Mouse (Mus musculus) ES-Bruce4 (cell line): ENCODE results near the gene Pced1a.

Source experiments
- CTCF ChIP-seq: IDR thresholded peaks from one replicate; pipeline ENCODE4 v1.8.1; 2011; ENCODE audit warnings: low read depth, low read length
- EP300 ChIP-seq: IDR thresholded peaks from 2 replicates; pipeline ENCODE4 v1.6.1; 2011; ENCODE audit warnings: low read depth, low read length; ENCODE audit not compliant: insufficient read depth
- POLR2A ChIP-seq: IDR thresholded peaks from one replicate; pipeline ENCODE4 v1.8.1; 2011; ENCODE audit warnings: low read length; ENCODE audit not compliant: insufficient read depth

DNA sequence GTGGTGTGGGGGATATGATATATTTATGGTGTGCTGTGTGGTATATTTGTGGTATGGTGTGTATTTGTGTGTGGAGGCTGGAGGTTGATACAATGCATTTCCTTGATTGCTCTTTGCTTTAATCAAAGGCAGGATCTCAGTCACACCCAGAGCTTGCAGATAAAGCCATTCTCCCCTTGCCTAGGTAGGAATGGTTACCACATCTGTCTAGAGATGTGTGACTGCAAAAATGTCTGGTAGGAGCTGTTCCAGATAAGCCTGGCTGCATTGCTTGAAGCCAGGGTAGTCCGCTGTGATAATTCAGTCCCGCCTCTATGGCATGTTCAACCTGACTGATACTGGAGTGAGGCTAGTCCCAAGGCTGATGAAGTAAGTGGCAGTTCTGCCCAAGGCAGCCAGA is 45.4 kb upstream of the Pced1a start:
- TF ChIP-seq POLR2A (no peak), CTCF (no peak), EP300 (no peak)
